Mouse (Mus musculus) kidney, adult 18-20 months (tissue): ENCODE results near the gene Sbk1.
A peak's percentile ranks its signal among the peaks of the same experiment; 100 is the strongest.
"Not testable (repeated sequence)": the region's sequence is repeated elsewhere in the genome, so short reads cannot be mapped to it uniquely, and the experiment has no call there.

Experiments used
- DNase-seq: peaks from one replicate; pipeline ENCODE4 v3.0.0; 2021

The Sbk1 gene

GRCm38 (mm10) chr7:126288571-126289091 lies 16.2 kb downstream of the Sbk1 start:
- DNase-seq: no peak

- DNase-seq: no peak
These were observed 17.0 kb downstream of the Sbk1 start for GRCm38 (mm10) chr7:126289371-126289770.

GRCm38 (mm10) chr7:126289956-126290355 lies 17.5 kb downstream of the Sbk1 start:
- DNase-seq: no peak

GRCm38 (mm10) chr7:126291681-126292545 lies 19.5 kb downstream of the Sbk1 start:
- no peak for DNase-seq

GRCm38 (mm10) chr7:126293091-126293490 lies 20.7 kb downstream of the Sbk1 start:
- no peak for DNase-seq

- no peak for DNase-seq
These were observed 25.4 kb downstream of the Sbk1 start for GRCm38 (mm10) chr7:126297579-126298460.

GRCm38 (mm10) chr7:126298856-126299255 lies 26.4 kb downstream of the Sbk1 start:
- DNase-seq: no peak

- DNase-seq: not testable (repeated sequence)
These were observed 29.4 kb downstream of the Sbk1 start for GRCm38 (mm10) chr7:126301831-126302230.

- no peak for DNase-seq
These were observed 39.4 kb downstream of the Sbk1 start for GRCm38 (mm10) chr7:126311822-126312221.

GRCm38 (mm10) chr7:126313309-126313708 lies 40.9 kb downstream of the Sbk1 start:
- no peak for DNase-seq

GRCm38 (mm10) chr7:126314273-126314672 lies 41.9 kb downstream of the Sbk1 start:
- DNase-seq: no peak

- peak; percentile 80 for DNase-seq
These were observed 51.3 kb downstream of the Sbk1 start for GRCm38 (mm10) chr7:126323729-126324128.

- no peak for DNase-seq
These were observed 52.4 kb downstream of the Sbk1 start for GRCm38 (mm10) chr7:126324791-126325190.

- not testable (repeated sequence) for DNase-seq
These were observed 53.3 kb downstream of the Sbk1 start for GRCm38 (mm10) chr7:126325576-126326273.

- DNase-seq: not testable (repeated sequence)
These were observed 56.4 kb downstream of the Sbk1 start for GRCm38 (mm10) chr7:126328848-126329247.

GRCm38 (mm10) chr7:126329907-126330645 lies 57.7 kb downstream of the Sbk1 start:
- no peak for DNase-seq

- no peak for DNase-seq
These were observed 58.3 kb downstream of the Sbk1 start for GRCm38 (mm10) chr7:126330693-126331092.

GRCm38 (mm10) chr7:126332691-126333090 lies 60.3 kb downstream of the Sbk1 start:
- no peak for DNase-seq

- no peak for DNase-seq
These were observed 63.1 kb downstream of the Sbk1 start for GRCm38 (mm10) chr7:126335556-126335955.

- no peak for DNase-seq
These were observed 66.5 kb downstream of the Sbk1 start for GRCm38 (mm10) chr7:126338906-126339305.

GRCm38 (mm10) chr7:126339521-126339971 lies 67.1 kb downstream of the Sbk1 start:
- no peak for DNase-seq

GRCm38 (mm10) chr7:126340206-126340618 lies 67.8 kb downstream of the Sbk1 start:
- peak; percentile 13 for DNase-seq
